Mouse (Mus musculus) adrenal gland, postnatal 25 days (tissue): Measurements from ENCODE around the gene Steap3. TPM values are rescaled to one million over a fixed set of nuclear protein-coding genes. Genes with fewer than 3 reads are reported as not detected.

Experiments
- DNase-seq: peaks from one replicate; pipeline ENCODE4 v3.0.0; 2021; ENCODE audit warnings: mixed read lengths
- total RNA-seq: library from RNA; stranded (reverse); gene quantifications from 2 replicates; pipeline ENCODE4 v1.2.3, GENCODE M21; 2021

The Steap3 gene
- total RNA-seq, 1 experiment from 2014 or later: 48.9 TPM

DNA sequence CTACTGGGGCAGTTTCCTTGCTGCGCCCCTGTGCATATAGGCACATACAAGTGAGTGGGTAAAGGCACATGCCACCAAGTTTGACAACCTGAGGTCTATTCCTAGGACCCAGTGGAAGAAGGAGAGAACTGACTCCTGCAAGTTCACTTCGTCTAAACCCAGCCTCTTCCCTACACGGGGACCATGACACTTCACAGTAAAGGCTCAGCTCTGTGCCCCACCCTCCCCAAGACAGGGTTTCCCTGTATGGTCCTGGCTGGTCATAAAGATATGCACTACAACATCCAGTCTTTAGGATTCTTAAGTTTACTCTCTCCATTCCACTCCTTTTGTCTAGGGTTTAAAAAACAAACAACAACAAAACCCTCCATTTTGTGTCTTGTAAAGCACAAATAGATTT, 21.9 kb downstream of the Steap3 start:
- DNase-seq: no peak

DNA sequence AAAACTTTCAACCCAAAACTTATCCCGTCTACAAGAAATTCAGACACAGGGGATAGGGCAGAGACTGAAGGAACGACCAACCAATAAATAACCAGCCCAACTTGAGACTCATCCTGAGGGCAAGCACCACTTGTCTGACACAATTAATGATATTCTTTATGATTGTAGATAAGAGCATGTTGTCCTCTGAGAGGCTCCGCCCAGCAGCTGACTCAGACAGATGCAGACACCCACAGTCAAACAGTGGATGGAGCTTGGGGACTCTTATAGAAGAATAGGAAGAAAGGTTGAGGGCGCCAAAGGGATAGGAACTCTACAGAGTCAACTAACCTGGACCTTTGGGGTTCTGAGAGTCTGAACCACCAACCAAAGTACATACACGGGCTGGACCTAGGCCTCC, 22.7 kb downstream of the Steap3 start:
- no peak for DNase-seq

DNA sequence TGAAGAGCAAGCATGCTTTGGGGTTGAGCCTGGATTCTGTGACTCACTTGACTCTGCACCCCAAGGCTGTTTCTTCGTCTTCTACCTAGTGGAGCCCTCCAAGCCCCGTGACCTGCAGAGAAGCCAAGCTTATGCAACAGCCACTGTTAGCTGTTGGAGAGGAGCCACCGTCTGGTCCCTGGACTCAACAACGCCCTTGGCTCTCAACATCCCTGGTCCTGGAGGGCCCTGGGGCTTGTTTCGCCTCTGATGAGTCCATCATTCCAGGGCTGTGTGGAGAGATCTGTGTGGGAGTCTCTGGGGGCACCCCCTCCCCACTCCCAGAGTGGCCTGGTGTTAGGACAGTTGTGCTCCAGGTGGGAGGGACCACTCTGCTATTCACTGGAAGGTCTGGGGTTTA, 24.3 kb downstream of the Steap3 start:
- peak; percentile 81 for DNase-seq

DNA sequence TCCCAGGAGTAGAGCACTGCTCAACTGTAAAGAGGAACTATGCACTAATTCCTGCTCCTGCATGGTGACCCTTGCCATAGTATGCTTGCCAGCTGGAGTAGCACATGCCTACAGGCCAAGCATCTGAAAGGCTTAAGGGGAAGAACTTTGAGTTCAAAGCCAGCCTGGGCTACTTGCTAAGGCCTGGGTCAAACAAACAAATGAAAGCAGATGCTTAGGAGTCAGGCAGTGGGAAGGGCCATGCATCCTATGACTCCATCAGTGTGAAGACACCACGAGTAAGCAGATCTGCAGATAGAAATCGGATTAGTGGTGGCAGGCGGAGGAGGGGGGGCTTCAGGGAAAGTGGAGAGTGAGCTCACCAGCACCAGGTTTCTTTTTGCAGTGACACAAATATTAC, 25.2 kb downstream of the Steap3 start:
- DNase-seq: no peak

DNA sequence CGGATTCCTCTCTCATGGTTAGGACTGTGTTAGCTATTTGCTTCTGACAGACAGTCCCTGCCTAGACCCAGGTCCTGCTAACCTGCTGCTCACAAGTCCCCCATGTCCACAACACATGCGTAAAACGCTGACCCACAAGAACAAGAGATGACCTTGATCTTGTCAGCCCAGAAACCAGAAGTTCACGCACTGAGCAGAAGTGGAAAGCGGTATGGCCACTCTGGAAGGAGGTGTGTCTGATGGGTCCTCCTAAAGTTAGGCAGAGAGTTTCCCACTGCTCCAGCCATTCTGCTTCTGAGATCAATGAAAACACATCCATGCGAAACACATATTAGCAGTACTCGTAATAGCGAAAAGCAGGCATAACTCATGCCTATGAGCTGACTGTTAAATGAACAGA, 25.6 kb downstream of the Steap3 start:
- no peak for DNase-seq

DNA sequence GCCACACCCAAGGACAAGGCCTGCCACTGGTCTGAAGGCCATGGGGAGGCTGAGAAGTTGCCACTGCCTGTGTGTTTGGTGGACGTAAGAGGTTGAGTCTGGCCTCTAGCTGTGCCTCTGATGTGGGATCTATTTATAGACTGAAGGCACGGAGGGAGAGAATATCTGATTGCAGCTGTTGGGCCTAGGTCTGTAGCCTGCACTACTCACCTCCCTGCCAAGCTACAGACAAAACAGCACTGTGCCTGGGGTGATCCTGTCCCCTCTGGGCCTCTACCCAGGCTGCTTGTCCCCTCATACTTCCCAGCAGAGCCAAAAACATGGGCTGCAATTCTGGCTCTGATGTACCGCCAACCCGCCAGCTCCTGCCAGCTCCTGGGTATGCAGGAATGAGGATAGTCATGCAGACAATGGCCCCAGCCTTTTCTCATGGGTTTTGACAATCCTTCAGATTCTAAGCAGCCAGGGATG, 26.8 kb downstream of the Steap3 start:
- DNase-seq: peak; percentile 50

DNA sequence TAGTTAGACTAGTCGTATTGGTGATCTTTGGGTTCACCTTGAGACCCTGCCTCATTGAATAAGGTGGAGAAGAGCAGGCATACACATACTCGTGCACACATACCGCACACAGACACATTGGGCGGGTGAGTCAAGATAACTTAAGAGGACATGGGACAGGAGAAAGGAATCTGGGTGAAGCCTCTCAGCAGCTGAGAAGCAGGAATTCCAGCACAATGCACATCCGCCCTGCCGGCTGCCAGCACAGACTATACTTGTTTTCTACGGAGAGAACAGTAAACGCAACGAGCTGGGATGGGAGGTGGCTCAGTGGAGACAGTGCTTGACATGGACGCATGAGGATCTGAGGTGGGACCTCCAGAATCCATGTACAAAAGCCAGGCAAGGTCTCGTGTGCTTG, 27.9 kb downstream of the Steap3 start:
- no peak for DNase-seq

DNA sequence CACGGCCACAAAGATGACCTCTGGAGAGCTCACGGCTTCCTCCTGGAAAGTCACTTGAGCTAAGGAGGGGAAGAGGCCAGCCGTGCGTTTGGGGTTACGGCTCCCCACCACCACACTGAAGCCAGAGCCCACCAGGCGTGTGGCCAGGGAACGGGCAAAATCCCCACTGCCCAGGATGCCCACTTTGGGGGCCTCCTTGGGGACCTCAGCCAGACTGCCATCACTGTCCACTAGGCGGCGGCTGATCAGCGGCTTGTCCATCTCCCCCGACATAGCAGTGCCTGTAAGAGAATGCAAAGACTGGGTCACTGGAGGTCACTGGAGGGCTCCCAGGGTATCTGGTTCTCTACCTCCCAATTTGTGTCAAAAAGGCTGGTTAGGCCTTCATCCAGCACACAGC, 28.5 kb downstream of the Steap3 start:
- DNase-seq: no peak

DNA sequence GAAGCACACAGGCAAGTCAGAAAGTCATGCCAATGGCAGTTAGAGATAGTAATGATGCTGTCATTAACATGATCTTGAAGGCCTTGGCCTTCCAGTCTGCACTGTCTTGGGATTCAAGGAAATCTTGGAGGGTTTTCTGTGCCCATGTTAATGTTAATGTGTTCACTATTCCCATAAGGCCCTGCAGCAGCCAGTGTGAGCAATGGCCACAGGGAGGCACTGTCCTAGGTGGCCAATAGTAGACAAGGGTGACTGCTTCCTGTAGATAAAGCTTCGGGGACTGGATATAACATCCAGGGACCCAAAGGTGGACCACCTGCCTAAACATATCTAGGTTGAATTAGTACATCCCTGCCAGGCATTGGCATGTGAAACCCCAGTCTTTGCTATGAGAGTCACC, 35.4 kb downstream of the Steap3 start:
- no peak for DNase-seq

DNA sequence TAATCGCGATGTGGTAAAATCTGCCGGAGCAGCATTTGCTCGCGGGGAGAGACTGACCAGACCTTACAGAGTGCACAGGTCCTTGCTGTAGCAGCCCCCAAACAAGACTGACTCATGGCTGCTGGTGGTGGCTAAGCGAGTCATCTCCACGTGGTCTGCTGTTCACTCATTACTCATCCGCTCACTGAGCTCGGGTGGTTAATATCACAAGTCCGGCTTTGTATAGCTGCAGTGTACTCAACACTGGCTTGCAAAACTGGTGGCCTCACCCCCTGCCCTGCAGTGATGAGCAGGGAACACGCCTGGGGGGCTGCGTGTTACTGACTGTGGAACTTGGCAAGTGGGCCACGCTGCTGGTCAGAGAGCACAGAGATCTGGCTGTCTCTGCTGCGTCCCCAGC, 36.1 kb downstream of the Steap3 start:
- peak; percentile 33 for DNase-seq

DNA sequence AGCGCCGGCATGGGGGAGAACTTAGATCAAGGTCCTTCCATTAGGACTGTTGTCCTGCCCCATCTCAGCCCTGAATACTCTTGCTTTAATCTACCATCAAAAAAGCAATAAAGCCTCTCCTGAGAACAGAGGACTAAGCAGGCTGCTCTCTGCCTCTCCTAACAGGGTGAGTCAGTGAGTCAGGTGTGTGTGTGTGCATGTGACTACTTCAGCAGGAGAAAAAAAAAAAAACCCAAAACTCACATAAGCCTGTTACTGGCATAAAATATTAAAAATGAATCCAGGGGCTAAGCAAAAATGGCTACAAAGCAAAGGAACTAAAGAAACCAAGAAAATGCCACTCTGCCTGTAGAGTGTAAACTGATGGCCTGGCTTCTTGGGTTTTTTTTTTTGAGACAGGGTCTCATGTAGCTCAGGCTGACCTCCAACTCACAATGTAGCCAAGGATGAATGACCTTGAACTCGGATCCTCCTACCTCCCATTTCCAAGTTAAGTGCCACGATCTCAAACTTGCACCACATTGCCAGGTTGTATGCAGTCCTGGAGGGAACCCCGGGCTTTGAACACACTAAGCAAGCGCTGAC, 36.8 kb downstream of the Steap3 start:
- no peak for DNase-seq

DNA sequence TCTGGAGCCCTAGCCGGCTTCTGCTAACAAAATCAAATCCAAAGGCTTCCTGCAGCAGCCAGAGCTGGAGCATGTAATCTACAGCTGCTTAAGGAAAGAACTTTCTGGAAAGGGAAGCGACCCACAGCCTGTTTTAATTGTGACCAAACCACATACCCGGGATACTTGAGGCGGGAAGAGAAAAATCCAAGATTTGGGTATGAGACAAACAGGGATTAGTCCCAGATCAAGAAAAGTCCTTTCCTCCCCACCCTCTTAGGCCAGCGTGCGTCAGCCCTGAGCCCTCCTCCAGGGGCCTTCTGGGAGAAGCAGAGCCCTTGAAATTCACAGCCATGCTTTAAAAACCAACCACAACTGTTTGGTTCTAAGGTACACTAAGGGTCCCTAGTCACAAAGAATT, 40.3 kb downstream of the Steap3 start:
- DNase-seq: no peak

DNA sequence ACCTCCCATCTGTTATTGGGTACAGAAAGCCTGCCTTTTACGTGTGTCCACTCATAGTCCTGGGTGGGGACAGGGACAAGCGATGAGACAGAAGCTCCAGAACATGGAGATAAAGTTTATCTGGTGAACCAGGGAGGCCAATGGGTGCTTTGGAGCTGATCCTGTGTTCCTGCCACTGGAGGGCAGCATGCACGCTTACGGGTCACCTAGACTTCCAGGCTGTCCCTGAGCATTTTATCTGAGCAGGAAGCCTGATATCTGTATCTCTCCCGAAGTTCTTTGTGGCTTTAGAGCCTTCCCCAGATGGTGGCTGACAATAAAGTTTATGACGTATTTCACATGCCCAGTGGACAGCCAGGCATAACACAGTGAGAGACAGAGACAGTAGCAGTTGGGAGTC, 41.2 kb downstream of the Steap3 start:
- peak; percentile 51 for DNase-seq

DNA sequence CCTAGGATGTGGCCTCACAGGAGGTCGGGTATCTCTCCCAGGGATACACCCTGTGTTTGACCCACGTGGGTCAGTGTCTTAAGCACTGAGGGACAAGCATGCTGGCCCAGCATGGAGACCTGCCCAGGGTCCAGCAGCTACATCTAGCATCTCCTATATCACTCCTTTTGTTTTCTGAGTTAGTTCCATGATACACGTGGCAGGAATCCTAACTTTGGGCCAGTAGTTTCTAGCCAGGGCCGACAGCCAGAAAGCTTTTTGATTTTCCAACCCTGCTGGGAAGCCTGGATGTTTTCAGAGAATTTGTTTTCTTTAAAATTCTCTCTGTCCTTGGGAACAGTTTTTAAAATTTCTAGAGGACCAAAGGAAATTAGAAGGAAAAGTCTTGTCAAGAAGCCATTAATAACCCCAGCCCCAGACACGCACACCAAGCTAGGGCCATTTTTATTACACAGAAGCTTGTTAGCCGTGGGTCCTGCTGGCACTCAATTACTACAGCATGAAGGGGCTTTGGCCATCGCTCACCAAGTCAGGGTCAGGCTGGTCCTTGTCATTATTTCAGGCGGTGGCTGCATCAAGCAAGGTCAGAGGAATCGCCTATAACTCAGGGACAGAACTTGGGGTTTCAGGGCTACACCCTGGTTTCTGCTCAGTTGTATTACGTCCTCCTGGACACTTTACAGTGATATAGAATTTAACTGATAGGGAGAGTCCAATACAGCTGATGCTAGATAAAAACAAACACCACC, 42.6 kb downstream of the Steap3 start:
- no peak for DNase-seq

DNA sequence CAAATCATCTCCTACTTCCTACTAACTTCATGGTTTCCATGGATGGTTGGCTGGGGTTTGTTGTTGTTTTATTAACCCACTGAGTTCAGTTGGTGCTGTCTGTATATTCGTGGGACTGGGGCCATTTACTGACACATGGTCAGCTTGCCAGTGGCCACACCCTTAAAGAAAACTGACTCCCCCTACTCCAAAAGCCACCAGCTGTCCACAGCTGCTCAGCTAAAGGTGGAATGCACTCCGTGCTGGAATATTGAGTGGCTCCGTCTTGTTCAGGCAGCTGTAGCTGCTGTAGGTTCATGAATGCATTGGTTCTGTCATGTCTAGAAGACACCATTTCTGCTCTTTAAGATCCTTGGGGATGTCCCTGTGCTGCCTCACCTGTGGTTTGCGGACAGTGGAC, 48.9 kb downstream of the Steap3 start:
- DNase-seq: no peak

DNA sequence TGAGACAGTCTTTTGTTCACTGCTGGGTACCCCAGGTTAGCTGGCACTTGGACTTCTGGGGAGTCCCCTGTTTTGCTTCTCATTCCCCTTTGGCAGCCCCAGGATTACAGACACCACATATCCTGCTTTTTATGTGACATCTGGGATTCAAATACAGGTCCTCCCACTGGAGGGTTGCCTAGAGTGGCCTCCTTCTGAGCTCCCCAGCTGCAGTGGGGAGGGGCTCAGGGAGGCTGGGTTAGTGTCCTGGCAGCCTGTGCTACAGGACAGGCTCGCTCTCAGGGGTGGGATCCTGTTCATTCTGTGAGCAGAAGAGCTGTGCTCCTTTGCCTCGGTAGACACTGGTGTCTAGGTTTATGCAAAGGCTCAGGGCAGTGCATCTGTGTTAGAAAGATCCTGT, 51.2 kb downstream of the Steap3 start:
- no peak for DNase-seq

DNA sequence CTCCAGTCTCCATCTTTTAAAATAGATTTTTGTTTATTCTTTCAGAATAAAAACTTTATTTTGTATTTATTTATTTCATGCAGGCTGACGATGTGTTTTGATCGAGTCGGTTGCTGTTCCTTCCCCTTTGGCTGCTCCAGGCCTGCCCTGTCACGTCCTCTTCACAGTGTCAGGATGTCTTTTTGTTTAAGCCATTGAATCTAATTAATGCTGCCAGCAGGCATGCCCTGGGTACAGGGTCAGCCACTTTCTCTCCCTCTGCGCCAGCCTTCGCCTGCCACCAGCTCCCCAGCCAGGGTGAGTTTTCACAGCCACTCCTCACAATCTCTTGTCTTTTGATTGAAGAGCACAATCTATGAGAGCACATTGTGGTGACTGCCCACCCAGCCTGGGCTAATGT, 51.7 kb downstream of the Steap3 start:
- DNase-seq: no peak

DNA sequence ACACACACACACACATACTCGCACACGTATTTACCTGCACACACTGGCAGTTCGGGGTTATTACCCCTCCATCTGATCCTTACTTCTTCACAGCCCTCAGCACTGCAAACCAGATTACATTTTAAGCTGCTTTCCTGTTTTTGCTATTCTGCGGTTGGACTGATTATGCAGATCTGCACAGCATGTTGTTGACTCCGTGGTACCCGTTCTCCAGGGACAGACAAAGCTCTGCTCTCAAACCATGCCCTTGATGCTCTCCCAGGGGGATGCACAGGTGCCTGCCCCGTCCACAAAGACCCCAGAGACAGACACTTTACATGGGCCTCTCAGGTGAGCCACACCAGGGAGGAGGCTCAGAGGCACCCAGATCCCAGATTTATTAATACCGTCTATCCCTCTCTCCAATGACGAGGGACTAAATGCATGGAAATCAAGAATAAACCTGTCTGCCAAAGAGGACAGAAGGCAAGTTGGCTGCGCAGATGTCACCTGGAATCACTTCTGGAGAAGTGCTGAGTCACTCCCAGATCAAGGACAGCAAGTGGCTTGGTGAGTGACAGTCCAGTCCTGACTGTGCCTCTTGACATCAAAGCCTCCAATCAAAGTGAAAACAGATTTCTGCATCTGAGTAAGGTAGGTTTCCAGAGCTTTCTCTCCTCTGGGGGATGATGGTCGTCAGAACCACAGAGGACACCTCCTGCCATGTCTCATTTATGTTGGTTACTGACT, 63.8 kb downstream of the Steap3 start:
- peak; percentile 21 for DNase-seq

DNA sequence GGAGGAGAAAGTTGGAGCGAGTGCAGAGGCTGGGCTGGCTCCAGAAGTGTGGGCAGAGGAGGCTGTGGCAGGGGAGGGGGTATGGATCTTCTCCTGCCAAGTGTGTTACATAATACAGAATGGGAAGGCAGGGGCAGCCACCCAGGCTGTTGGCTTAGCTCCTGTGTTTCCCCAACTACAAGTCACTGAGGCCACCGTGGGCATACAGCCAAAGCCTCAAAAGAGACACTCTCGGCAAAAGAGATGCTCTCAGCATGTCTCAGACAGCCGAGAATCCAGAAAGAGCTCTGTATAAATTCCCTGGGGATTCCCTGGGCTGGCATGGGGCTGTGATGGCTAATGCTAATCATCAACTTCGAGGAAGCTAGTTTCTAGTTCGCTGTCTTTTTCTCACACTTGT, 64.9 kb downstream of the Steap3 start:
- DNase-seq: peak; percentile 45

DNA sequence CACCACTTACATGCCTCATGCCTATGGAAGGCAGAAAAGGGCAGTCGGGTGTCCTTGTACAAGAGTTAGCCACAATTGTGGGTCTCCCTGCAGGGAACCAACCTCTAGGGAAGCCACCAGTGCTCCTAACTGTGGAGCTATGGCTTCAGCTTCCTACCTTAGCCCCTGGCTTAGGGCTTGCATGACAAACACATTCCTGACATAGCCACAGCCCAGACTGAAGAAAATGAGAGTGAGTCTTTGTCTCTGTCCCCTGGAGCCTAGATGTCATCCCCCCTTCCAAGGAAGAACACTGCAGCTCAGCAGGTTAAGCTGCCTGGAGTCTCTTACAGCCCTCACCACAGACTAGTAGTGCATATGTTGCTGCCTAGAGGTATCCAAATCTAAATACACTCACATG, 67.7 kb downstream of the Steap3 start:
- no peak for DNase-seq

DNA sequence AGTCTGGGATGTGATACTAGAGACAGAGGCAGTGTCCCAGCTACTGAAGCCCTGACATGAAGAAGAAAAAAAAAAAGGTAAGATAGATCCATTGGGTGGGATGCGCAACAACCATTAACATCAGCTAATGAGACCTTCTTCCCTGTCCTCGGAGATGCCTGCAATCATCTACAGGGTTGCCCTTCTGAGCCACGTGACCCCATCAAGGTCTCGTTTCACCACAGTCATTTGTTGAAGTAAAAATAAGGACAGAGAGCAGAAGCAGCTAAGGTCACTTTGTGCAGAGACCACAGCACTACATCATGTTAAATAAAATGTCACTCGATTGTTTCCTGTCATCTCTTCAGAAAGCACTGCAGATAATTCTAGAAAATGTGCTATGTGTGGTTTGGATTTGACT, 68.7 kb downstream of the Steap3 start:
- DNase-seq: peak; percentile 19

DNA sequence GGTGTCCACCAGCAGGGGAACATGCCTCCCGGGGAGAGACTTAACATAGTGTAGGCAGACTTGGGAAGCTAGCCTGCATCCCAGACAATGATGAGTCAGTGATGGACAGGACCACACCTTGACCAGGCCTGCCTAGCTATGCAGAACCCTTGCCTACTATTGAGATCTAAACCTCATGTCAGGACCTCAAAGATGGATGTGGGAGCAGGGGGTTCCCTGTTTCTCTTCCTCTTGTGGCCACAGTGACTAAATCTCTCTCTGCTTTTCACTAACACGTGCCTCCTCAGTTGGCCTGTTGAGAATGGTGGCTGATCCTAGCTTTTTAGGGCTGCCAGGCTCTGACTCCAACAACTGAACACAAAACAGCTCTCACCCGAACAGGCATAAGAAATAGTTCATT, 70.0 kb downstream of the Steap3 start:
- DNase-seq: no peak

DNA sequence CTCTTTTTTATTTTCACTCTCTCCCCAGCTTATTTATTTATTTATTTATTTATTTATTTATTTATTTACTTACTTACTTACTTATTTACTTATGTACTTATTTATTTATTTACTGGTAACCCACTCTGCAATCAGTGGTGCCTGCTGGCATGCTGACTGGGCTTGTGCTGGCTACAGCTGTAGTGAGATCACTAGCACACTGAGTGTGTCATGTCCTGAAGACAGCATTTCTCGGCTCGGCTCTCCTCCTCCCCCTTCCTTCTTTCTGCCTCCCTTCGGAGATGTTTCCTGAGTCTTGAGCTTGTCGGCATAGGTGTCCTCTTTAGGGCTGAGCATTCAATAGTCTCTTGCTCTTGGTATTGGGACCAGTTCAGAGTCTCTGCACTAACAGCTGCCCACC, 73.6 kb downstream of the Steap3 start:
- no peak for DNase-seq

DNA sequence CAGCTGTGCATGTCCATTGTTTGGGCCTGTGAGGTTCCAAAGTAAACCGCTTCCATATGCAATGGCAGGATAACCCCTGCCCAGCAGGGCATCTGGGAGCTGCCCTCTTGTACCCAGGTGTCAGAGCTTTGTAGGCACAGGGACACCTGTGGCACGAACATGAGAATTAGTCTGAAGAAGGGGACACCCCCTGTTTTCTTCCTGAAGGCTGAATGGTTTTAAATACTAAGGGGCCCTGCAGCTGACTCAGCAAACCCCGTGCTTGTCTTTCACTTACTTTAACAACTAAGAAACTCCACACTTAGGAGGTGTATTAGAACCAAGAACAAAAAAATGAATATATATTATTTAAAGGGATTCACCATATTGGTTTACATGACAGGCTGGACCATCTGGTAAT, 74.4 kb downstream of the Steap3 start:
- no peak for DNase-seq
